ENCODE assay signal across 12 mouse cellular contexts in genomic region chr6:107019126-107019525, GRCm38 (mm10).
DNase-seq lines count a peak whose midpoint lies in the region.
"Had no signal": no experiment of that assay in that cellular context is flagged by ENCODE, and none has a peak within 500 bp of the region (broad histone marks: within the 10 kb centered on the region; RNA-seq: fewer than 3 reads in every experiment).

No protein-coding gene starts in this region.

- peak; percentile 27 for DNase-seq in cerebellum, adult 11 months
- no peak for DNase-seq in cerebellum, postnatal 10 days
- DNase-seq in layer of hippocampus, adult 9-11 months = peak; percentile 17
- no peak for DNase-seq in layer of hippocampus, postnatal 10 days (ENCODE audit: low spot score in 2 of 2)
- peak; percentile 30 for DNase-seq in cerebellum, adult 8-10 months
- DNase-seq in telencephalon, adult 2 months (ENCODE audit: low read depth, low spot score) = peak; percentile 11
- DNase-seq in left cerebral cortex, adult 18-20 months (ENCODE audit: low spot score in 2 of 2) = no peak
- DNase-seq in kidney, postnatal 14 days = no peak
- DNase-seq: adrenal gland, postnatal 10 days; gastrocnemius, postnatal 14 days; heart, adult 2 months; heart, postnatal 14 days had no signal

Comparison
In these comparisons a context has a peak if more than half of its experiments do, and no peak if none do; other contexts are left out.
1. DNase-seq: peak in cerebellum, adult 11 months (single experiment), layer of hippocampus, adult 9-11 months (single experiment), cerebellum, adult 8-10 months (single experiment) and telencephalon, adult 2 months (single experiment); none in cerebellum, postnatal 10 days (0 of 2), layer of hippocampus, postnatal 10 days (0 of 2), left cerebral cortex, adult 18-20 months (0 of 2) and kidney, postnatal 14 days (single experiment).